Mouse (Mus musculus): ENCODE results near the gene BC049352.

BC049352 gene

GRCm38 (mm10) chr9:45181770-45182169, at the start of gene BC049352:
TSS of gene BC049352 (plus strand) at chr9:45182007.
- DNase-seq (ENCODE audit: low spot score), result no peak

- DNase-seq (ENCODE audit: low spot score), result peak; percentile 47
These were observed 48.1 kb upstream of the BC049352 start for GRCm38 (mm10) chr9:45133484-45134310.

- DNase-seq (ENCODE audit: low spot score), result no peak
These were observed 45.2 kb upstream of the BC049352 start for GRCm38 (mm10) chr9:45136442-45137169.

- no peak for DNase-seq (ENCODE audit: low spot score)
These were observed 43.4 kb upstream of the BC049352 start, which contains the start of gene Scn4b for GRCm38 (mm10) chr9:45138191-45139032. TSS of gene Scn4b (plus strand) at chr9:45138395.

GRCm38 (mm10) chr9:45139082-45139481, 42.7 kb upstream of the BC049352 start:
- DNase-seq (ENCODE audit: low spot score), result no peak

- no peak for DNase-seq (ENCODE audit: low spot score)
These were observed 40.9 kb upstream of the BC049352 start for GRCm38 (mm10) chr9:45140945-45141344.

- no peak for DNase-seq (ENCODE audit: low spot score)
These were observed 39.1 kb upstream of the BC049352 start for GRCm38 (mm10) chr9:45142686-45143085.

GRCm38 (mm10) chr9:45145533-45146266, 36.1 kb upstream of the BC049352 start:
- no peak for DNase-seq (ENCODE audit: low spot score)

GRCm38 (mm10) chr9:45146267-45146597, 35.6 kb upstream of the BC049352 start:
- DNase-seq (ENCODE audit: low spot score), result peak; percentile 40

GRCm38 (mm10) chr9:45150933-45151332, 30.9 kb upstream of the BC049352 start:
- no peak for DNase-seq (ENCODE audit: low spot score)

GRCm38 (mm10) chr9:45153361-45153760, 28.4 kb upstream of the BC049352 start:
- no peak for DNase-seq (ENCODE audit: low spot score)

GRCm38 (mm10) chr9:45167903-45168302, 13.9 kb upstream of the BC049352 start:
- no peak for DNase-seq (ENCODE audit: low spot score)

GRCm38 (mm10) chr9:45170150-45170549, 11.7 kb upstream of the BC049352 start:
- DNase-seq (ENCODE audit: low spot score), result no peak

GRCm38 (mm10) chr9:45171073-45171610, 10.7 kb upstream of the BC049352 start:
- DNase-seq (ENCODE audit: low spot score), result no peak

GRCm38 (mm10) chr9:45173475-45173874, 8.3 kb upstream of the BC049352 start:
- no peak for DNase-seq (ENCODE audit: low spot score)

GRCm38 (mm10) chr9:45179282-45179681, 2.5 kb upstream of the BC049352 start:
- no peak for DNase-seq (ENCODE audit: low spot score)

GRCm38 (mm10) chr9:45182521-45182920, 714 bp downstream of the BC049352 start:
- no peak for DNase-seq (ENCODE audit: low spot score)

GRCm38 (mm10) chr9:45183266-45183665, 1.5 kb downstream of the BC049352 start:
- DNase-seq (ENCODE audit: low spot score), result no peak

GRCm38 (mm10) chr9:45185250-45185649, 3.4 kb downstream of the BC049352 start:
- no peak for DNase-seq (ENCODE audit: low spot score)

- no peak for DNase-seq (ENCODE audit: low spot score)
These were observed 7.1 kb downstream of the BC049352 start for GRCm38 (mm10) chr9:45188570-45189563.
